Mouse (Mus musculus) lung, embryonic 15.5 days (tissue): Measurements from ENCODE around the gene Kcna3. TPM values are rescaled to one million over a fixed set of nuclear protein-coding genes. Genes with fewer than 3 reads are reported as not detected.

Experiments used
- ATAC-seq: fragments of 200-750 bp; cut with Nextera tagmentation; 2 replicates; pipeline ENCODE4 v1.8.0; 2017; ENCODE audit warnings: moderate number of reproducible peaks, borderline replicate concordance; ENCODE audit not compliant: low FRiP score, low TSS enrichment; ENCODE audit errors: extremely low read depth
- H3K27ac ChIP-seq: fragments of 300-500 bp; sonication (generic); 2 replicates; pipeline ENCODE4 v1.5.1; 2015; ENCODE audit warnings: moderate library complexity, mild to moderate bottlenecking, inconsistent platforms
- H3K27me3 ChIP-seq: fragments of 300-500 bp; sonication (generic); 2 replicates; pipeline ENCODE4 v1.6.1; 2015; ENCODE audit warnings: inconsistent platforms
- H3K36me3 ChIP-seq: fragments of 300-500 bp; sonication (generic); 2 replicates; pipeline ENCODE4 v1.6.1; 2015; ENCODE audit warnings: inconsistent platforms
- H3K4me1 ChIP-seq: fragments of 300-500 bp; sonication (generic); 2 replicates; pipeline ENCODE4 v1.6.1; 2015; ENCODE audit warnings: inconsistent platforms
- H3K4me2 ChIP-seq: fragments of 300-500 bp; sonication (generic); 2 replicates; pipeline ENCODE4 v1.6.1; 2015; ENCODE audit warnings: inconsistent platforms, mild to moderate bottlenecking, moderate library complexity
- H3K4me3 ChIP-seq: fragments of 300-500 bp; sonication (generic); 2 replicates; pipeline ENCODE4 v1.5.1; 2015; ENCODE audit warnings: mild to moderate bottlenecking, inconsistent platforms
- H3K9ac ChIP-seq: fragments of 300-500 bp; sonication (generic); 2 replicates; pipeline ENCODE4 v1.6.1; 2015; ENCODE audit warnings: inconsistent platforms
- H3K9me3 ChIP-seq: fragments of 300-500 bp; sonication (generic); 2 replicates; pipeline ENCODE4 v1.6.1; 2016; ENCODE audit warnings: inconsistent platforms
- WGBS: fragments of 180-500 bp; shearing (Covaris S2); methylation state at CpG from one replicate; pipeline ENCODE4 v1.1.7; 2015; 5-methylcytosine and 5-hydroxymethylcytosine counted together
- polyA plus RNA-seq: library from polyadenylated mRNA; unstranded; fragments of >200 nt; fragmentation: Nextera tagmentation; extraction: Ambion mirVana; gene quantifications from 2 replicates; pipeline ENCODE4 v1.2.1, GENCODE M21; 2015

The Kcna3 gene
- polyA plus RNA-seq, 1 experiment from 2014 or later = 3.5 TPM

GRCm38 (mm10) chr3:107036458-107037039 lies 580 bp downstream of the Kcna3 start:
- Histone ChIP-seq H3K9ac (peak overlapping the region; percentile 57), H3K4me2 (peak overlapping the region; percentile 98), H3K4me3 (peak overlapping the region; percentile 63), H3K27ac (0 out of 2 replicates have a peak overlapping the region, but pooled peaks have one; percentile 31), H3K27me3 (peaks cover 22% of the 10 kb centered on the region), H3K36me3 (no peaks in the 10 kb centered on the region), H3K9me3 (no peaks in the 10 kb centered on the region), H3K4me1 (peaks cover 26% of the 10 kb centered on the region)
- WGBS = under 1% methylated on average over 54 of the region's 55 CpGs
- no peak for ATAC-seq

GRCm38 (mm10) chr3:107037105-107037504 lies 1.1 kb downstream of the Kcna3 start:
- H3K27ac ChIP-seq = no peak overlapping the region
- peaks cover 20% of the 10 kb centered on the region for H3K27me3 ChIP-seq
- H3K36me3 ChIP-seq = no peaks in the 10 kb centered on the region
- no peak overlapping the region for H3K9ac ChIP-seq
- WGBS = 43% methylated on average over 12 of the region's 12 CpGs
- H3K9me3 ChIP-seq = no peaks in the 10 kb centered on the region
- H3K4me2 ChIP-seq = peak overlapping the region; percentile 98
- ATAC-seq = no peak
- H3K4me3 ChIP-seq = peak overlapping the region; percentile 63
- H3K4me1 ChIP-seq = peaks cover 30% of the 10 kb centered on the region

- no peak overlapping the region for H3K9ac ChIP-seq
- H3K4me3 ChIP-seq = peak overlapping the region; percentile 63
- H3K27ac ChIP-seq = no peak overlapping the region
- H3K9me3 ChIP-seq = no peaks in the 10 kb centered on the region
- no peaks in the 10 kb centered on the region for H3K36me3 ChIP-seq
- WGBS = 72% methylated on average over 16 of the region's 16 CpGs
- no peak for ATAC-seq
- peaks cover 30% of the 10 kb centered on the region for H3K4me1 ChIP-seq
- peaks cover 18% of the 10 kb centered on the region for H3K27me3 ChIP-seq
- H3K4me2 ChIP-seq = peak overlapping the region; percentile 98
These were observed 1.7 kb downstream of the Kcna3 start for GRCm38 (mm10) chr3:107037536-107038155.

DNA sequence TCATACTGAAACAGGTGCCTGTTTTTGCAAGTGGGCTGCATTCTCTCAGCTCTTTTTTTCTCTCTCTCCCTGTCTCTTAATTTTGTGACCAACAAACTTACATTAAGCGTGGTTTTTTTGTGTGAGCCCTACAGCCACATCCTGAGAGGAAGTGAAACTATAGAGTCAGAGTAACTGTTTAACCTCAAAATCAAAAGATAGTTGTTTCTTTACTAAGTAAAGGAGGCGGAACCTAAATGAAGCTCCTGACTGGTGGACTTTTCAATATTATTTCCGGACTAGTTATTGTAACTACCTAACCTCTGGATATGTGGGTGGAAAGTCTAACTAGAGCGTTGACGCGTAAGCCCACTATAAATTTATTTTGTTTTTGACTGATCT lies 2.2 kb downstream of the Kcna3 start:
- Histone ChIP-seq H3K27me3 (peaks cover 18% of the 10 kb centered on the region), H3K9me3 (no peaks in the 10 kb centered on the region), H3K9ac (no peak overlapping the region), H3K4me3 (0 out of 2 replicates have a peak overlapping the region, but pooled peaks have one; percentile 63), H3K4me2 (peak overlapping the region; percentile 98; the same call in 1 of the 2 replicates), H3K4me1 (peaks cover 30% of the 10 kb centered on the region), H3K36me3 (no peaks in the 10 kb centered on the region), H3K27ac (no peak overlapping the region)
- 79% methylated on average over 6 of the region's 6 CpGs for WGBS
- ATAC-seq = no peak

GRCm38 (mm10) chr3:107038661-107039223 lies 2.8 kb downstream of the Kcna3 start:
- no peaks in the 10 kb centered on the region for H3K9me3 ChIP-seq
- H3K9ac ChIP-seq = no peak overlapping the region
- H3K27ac ChIP-seq = no peak overlapping the region
- H3K4me1 ChIP-seq = peaks cover 24% of the 10 kb centered on the region
- H3K4me2 ChIP-seq = no peak overlapping the region
- WGBS = 43% methylated on average over 10 of the region's 10 CpGs
- H3K4me3 ChIP-seq = 0 out of 2 replicates have a peak overlapping the region, but pooled peaks have one; percentile 63
- no peak for ATAC-seq
- no peaks in the 10 kb centered on the region for H3K36me3 ChIP-seq
- peaks cover 18% of the 10 kb centered on the region for H3K27me3 ChIP-seq

DNA sequence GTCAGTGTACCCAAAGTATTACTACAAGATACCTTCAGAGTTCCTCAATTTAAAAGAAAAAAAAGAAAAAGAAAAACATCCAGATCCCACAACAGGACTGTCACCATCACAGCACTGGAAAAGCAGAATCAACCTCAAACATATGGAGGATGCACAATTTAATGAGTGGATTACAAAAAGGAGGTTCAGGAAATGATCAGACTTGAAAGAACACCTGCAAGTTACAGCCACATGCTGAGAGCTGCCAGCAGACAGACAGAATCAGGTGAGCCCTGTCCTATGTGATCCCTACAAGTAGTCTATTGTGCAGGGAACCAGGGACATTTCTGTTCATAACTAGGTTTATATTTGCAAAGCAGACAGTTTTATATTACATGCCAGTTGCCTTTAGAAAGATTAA lies 3.3 kb downstream of the Kcna3 start:
- H3K27me3 ChIP-seq = peaks cover 18% of the 10 kb centered on the region
- H3K4me1 ChIP-seq = peaks cover 20% of the 10 kb centered on the region
- no peak overlapping the region for H3K4me3 ChIP-seq
- no peak overlapping the region for H3K27ac ChIP-seq
- no peaks in the 10 kb centered on the region for H3K36me3 ChIP-seq
- H3K9me3 ChIP-seq = no peaks in the 10 kb centered on the region
- H3K4me2 ChIP-seq = no peak overlapping the region
- no peak overlapping the region for H3K9ac ChIP-seq
- ATAC-seq = no peak

- Histone ChIP-seq H3K27ac (no peak overlapping the region), H3K4me2 (no peak overlapping the region), H3K9ac (no peak overlapping the region), H3K27me3 (peaks cover 18% of the 10 kb centered on the region), H3K4me3 (no peak overlapping the region), H3K9me3 (no peaks in the 10 kb centered on the region), H3K4me1 (peaks cover 20% of the 10 kb centered on the region), H3K36me3 (no peaks in the 10 kb centered on the region)
- WGBS = 81% methylated on average over 3 of the region's 3 CpGs
- ATAC-seq = no peak
These were observed 4.4 kb downstream of the Kcna3 start for GRCm38 (mm10) chr3:107040408-107040807.

DNA sequence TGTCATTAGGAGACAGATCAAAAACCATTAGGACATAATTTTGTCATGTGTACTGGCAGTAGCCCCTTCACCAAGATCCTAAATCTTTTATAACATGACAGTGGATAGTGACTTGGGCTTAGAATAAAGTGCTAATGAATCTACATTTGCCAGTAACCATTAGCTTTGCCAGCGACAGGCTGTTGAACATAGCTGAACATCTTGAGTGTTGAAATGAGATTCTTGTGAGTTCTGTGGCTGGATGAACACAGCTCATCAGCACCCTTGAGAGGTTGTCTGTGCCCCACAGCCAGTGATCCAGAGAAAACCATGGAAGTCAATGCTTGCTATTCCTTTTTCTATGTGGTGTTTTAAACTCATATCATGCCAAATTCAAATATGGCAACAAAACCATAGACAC lies 5.7 kb downstream of the Kcna3 start:
- Histone ChIP-seq H3K9ac (no peak overlapping the region), H3K27me3 (peaks cover 16% of the 10 kb centered on the region), H3K4me1 (peaks cover 16% of the 10 kb centered on the region), H3K4me3 (no peak overlapping the region), H3K36me3 (no peaks in the 10 kb centered on the region), H3K27ac (no peak overlapping the region), H3K4me2 (no peak overlapping the region), H3K9me3 (no peaks in the 10 kb centered on the region)
- 74% methylated on average over 1 of the region's 1 CpGs for WGBS
- ATAC-seq = no peak

DNA sequence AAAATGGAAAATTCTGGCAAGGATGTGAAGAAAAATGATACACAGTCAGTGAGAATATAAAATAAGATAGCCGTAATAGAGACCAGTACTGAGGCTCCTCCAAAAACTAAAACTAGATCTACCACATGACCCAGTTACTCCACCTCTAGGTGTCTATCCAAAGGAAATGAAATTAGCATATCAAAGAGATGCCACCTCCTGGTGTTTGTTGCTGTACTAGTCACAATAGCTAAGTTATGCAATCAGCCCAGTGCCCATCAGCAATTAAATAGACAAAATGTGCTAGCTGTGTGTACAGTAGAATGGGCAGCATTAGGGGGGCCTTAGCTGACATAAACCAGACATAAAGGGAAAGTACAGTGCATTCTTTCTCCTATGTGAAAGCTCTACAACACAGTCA lies 25.5 kb downstream of the Kcna3 start:
- 67% methylated on average over 1 of the region's 1 CpGs for WGBS
- Histone ChIP-seq H3K4me1 (no peaks in the 10 kb centered on the region), H3K9ac (no peak overlapping the region), H3K9me3 (no peaks in the 10 kb centered on the region), H3K4me2 (no peak overlapping the region), H3K36me3 (no peaks in the 10 kb centered on the region), H3K4me3 (no peak overlapping the region), H3K27me3 (no peaks in the 10 kb centered on the region), H3K27ac (no peak overlapping the region)
- ATAC-seq = no peak

DNA sequence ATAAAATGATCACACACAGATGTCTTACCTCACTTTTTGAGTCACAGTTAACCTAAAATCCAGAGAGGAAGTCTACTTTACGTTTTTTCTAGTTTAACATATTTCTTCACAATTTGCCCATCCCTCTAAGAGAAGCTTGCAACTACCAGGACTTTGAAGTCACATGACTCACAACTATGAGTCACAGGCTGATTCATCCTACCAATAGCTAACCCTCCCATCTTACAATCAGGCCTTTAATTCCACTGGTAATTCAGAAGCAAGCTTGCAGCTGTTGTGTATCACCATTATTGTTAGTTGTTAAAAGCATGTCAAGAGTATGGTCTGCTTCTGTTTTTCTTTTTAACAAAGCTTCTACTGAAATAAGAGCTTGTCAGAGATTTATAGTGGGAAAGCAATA lies 26.8 kb downstream of the Kcna3 start:
- Histone ChIP-seq H3K4me2 (no peak overlapping the region), H3K4me3 (no peak overlapping the region), H3K27ac (no peak overlapping the region), H3K9ac (no peak overlapping the region), H3K4me1 (no peaks in the 10 kb centered on the region), H3K27me3 (no peaks in the 10 kb centered on the region), H3K36me3 (no peaks in the 10 kb centered on the region), H3K9me3 (no peaks in the 10 kb centered on the region)
- ATAC-seq = no peak
- 42% methylated on average over 1 of the region's 1 CpGs for WGBS

- Histone ChIP-seq H3K4me3 (no peak overlapping the region), H3K9me3 (no peaks in the 10 kb centered on the region), H3K4me2 (no peak overlapping the region), H3K9ac (no peak overlapping the region), H3K36me3 (no peaks in the 10 kb centered on the region), H3K27ac (no peak overlapping the region), H3K27me3 (no peaks in the 10 kb centered on the region), H3K4me1 (no peaks in the 10 kb centered on the region)
- no peak for ATAC-seq
- 62% methylated on average over 6 of the region's 6 CpGs for WGBS
These were observed 29.6 kb downstream of the Kcna3 start for GRCm38 (mm10) chr3:107065510-107066095.

GRCm38 (mm10) chr3:107066165-107066850 lies 30.3 kb downstream of the Kcna3 start:
- Histone ChIP-seq H3K36me3 (no peaks in the 10 kb centered on the region), H3K27me3 (no peaks in the 10 kb centered on the region), H3K27ac (no peak overlapping the region), H3K4me1 (no peaks in the 10 kb centered on the region), H3K4me3 (no peak overlapping the region), H3K9ac (no peak overlapping the region), H3K9me3 (no peaks in the 10 kb centered on the region), H3K4me2 (no peak overlapping the region)
- no peak for ATAC-seq
- 71% methylated on average over 7 of the region's 7 CpGs for WGBS
